Mouse (Mus musculus): ENCODE measurements at regions not wholly inside any gene's neighbourhood (a gene's known extent, or its start where the extent isn't known, plus 50 kb on each side); places are given as distances from the start of the nearest gene placed in this dataset.

DNA sequence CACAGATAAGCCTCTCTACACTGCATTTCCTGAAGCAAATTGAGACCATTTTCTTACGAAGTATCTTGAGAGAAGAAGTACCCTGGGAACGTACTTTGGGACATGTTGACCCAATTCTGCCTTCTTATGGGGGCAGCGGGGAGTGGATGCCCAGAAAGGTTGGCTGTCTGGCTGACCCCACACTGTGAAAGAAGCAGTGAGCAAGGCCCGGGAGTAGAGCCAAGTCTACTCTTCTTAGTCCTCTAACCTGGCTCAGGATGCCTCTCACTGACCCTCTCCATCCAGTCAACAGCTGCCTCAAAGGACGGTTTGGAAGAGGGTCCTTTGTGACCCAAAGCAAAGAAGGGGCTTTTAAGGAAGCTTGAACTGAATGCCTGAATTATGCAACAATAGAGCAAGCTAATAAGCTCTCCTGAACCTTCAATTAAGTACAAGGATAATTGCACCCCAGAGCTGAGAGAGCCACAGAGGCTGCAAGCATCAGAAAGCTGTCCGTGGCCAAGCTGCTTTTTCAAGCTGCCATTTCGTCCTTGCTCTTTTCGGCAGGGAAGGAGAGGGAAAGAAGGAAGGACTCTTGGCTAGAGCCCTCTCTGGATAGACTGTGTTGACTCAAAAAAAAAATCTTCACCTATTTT, 70.3 kb downstream of the Pctp start:
- DNase-seq (ENCODE audit: low spot score in 2 of 2), result peak in 1 of 2 experiments; percentile 12

DNA sequence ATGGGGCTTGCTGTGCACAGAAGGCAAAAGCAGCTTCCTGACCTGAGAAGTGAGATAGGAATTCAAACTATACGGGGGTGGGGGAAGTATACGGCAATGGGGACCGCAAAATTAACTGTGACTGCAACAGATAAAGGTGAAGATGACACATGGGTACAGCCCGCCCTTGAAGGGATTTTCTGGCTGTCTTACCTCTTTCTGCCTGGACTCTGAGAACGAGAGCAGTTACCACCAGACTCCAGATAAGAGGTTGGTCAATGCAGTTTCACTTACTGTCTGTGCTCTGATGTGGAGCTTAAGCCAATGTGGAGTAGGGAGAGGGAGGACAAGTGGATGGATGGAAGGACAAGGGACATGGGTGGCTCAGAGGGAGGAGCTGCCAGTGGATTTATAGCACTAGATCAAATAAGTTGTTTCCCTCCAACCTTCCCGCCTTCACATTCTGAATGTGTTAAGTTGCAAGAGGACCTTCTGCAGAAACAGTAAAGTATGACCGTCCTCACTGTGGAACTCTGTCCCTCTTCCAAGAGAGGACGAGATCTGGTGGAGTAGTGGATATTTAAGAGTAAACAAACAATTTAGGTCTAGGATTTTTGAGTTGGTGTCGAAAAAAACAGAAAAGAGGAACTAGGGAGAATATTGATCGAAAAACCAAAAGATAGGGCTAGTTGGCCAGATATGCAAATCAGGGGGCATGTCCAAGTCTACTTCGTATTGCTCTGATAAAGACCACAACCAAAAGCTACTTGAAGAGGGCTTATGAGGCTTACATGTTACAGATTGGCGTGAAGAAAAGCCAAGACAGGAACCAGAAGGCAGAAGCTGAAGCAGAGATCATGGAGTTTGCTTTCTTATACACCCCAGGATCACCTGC, 73.3 kb downstream of the Pctp start:
- no peak for DNase-seq (ENCODE audit: low spot score in 2 of 2)

GRCm38 (mm10) chr11:89927483-89928156, 75.1 kb downstream of the Pctp start:
- DNase-seq (ENCODE audit: low spot score in 2 of 2), result no peak

DNA sequence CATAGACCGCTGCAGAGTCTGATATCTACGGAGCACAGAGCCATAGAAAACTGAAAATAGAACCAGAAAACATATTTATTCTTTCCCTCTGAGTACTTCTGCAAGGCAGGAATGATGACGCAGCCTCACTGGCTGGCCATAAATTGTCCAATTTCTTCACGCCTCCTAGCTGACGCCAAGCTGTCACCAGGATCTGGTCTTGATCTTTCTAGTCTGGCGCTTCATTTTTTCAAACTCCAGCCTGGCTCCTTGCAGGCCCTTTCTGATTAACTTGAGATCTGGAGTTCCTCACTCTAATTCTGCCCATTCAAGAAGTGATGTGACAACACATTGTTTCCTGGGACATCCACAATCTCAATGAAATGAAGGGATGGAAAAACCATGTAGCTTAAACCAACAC, 80.1 kb downstream of the Pctp start:
- no peak for DNase-seq (ENCODE audit: low spot score in 2 of 2)

GRCm38 (mm10) chr11:89921146-89921545, 81.5 kb downstream of the Pctp start:
- peak; percentile 52 to 53 for DNase-seq (ENCODE audit: low spot score in 2 of 2)

DNA sequence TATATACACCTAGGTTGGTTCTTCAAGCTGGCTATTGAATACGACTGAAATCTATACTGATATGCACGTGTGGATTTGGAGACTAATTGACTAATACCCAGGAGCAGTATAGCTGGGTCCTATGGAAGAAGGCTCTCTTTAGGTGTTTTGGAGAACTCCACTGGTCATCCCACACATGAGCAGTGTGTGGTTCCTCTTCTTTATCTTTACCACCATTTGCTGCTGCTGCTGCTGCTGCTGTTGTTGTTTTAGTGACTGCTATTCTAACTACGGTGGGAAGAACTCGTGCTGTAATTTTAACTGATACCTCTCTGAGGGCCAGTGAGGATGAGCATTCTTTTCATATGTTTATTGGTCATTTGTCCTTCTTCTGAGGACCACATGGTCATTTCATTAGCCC, 86.9 kb downstream of the Pctp start:
- no peak for DNase-seq (ENCODE audit: low spot score in 2 of 2)

GRCm38 (mm10) chr11:89914577-89914976, 88.1 kb downstream of the Pctp start:
- no peak for DNase-seq (ENCODE audit: low spot score in 2 of 2)

DNA sequence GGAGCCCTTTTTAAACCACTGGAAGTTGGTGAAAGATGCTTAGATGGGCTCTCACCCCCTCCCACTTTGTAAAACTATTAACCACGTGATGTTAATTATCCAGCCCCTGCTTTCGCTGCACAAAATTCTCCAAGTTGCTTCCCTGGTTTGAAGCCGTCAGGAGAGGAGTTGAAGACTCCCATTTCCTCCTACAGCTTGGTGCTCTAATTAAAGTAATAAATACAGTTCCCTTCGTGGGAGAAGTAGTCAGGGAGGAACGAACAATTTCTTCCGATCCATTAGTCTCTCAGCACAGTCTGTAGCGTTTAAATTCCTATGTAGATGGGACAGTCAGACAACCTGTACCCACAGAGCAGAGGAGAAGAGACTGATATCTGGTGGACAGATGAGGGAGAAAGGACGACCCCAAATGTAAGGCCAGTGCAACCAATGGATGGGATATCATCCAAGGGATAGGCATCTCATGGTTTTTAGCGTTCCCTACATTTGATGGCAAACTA, 101.4 kb downstream of the Pctp start:
- no peak for DNase-seq (ENCODE audit: low spot score in 2 of 2)

DNA sequence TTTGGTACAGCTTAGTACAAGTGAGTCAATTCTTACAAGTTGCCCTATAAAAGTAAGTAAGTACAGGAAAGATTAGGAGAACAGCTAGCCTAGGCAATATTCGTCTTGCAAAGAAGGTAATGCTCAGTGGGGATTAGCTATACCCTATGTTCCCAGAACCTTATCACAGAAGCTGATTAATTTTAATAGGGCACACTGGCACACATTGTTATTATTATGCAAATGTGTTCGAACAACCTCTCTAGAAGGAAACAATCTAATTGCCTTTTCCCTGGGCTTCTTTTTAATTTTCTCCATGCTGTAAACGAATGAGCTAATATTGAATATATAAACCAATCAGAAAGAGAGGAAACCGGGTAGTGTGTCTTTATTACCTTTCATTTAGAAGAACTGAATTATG, 104.2 kb downstream of the Pctp start:
- DNase-seq (ENCODE audit: low spot score in 2 of 2), result no peak

- no peak for DNase-seq (ENCODE audit: low spot score in 2 of 2)
Observed at GRCm38 (mm10) chr11:89896854-89897253, 105.8 kb downstream of the Pctp start.

- DNase-seq (ENCODE audit: low spot score in 2 of 2), result no peak
Observed at GRCm38 (mm10) chr11:89871587-89871986, 94.1 kb upstream of the Ankfn1 start.

DNA sequence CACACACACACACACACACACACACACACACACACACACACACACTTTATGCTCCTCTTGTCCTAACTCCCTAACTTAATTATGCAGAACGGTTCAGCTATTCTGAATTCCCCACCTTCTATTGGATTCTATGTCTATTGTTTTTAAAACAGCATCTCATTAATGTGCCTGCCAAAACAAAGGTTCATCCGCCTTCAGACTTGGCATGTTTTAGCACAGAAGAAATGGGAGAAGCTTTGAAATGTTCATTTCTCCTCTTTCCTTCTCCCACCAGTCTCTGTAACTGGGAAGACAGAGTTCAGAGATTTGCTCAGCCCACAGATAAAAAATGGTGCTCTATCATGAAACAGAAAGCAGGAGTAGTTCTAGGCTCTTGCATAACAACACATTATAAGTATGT, 90.1 kb upstream of the Ankfn1 start:
- DNase-seq (ENCODE audit: low spot score in 2 of 2), result no peak

DNA sequence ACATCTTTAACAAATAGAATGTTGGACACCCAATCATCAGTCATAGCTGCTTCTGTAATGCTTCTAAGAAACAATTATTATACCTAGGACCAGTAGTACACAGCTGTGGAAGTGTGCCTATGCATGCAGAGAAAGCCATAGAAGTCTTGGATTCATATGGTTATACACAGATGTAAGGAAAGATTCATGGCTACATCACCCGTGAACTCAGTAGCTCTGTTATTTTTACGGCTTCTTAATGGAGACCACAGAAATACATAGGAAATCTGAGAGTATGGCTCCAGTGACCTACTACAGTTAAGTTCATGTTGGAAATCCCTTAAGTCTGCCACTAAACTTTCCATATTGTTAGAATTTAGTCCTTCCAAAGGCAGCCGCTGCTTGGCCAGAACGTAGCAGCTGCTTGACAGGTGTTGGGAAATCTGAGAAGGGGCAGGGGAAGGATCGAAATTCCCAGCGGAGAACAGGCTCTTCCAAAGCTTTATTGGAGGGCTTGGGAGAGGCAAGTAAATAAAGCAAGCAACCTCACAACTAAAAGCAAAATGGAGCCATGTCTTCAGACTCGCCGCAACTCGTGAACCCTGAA, 78.8 kb upstream of the Ankfn1 start:
- no peak for DNase-seq (ENCODE audit: low spot score in 2 of 2)

DNA sequence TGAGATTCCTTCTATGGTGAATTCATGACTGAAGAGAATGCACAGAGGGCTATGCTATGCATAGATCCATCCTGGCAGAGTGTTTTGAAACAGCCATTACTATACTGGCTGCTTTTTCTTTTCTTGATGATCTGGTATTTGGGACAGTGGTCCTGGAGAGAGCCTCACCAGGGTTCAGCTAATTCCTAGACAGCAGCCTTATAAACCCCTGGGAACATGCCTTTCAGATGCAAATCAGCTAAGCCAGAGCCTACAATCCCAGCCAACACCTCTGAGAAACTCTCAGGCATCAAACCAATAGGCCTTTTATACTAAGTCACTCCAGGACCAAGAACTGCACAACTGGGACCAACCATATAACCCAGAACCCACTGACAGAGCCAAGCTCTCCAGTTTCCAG, 64.4 kb upstream of the Ankfn1 start:
- no peak for DNase-seq (ENCODE audit: low spot score in 2 of 2)

DNA sequence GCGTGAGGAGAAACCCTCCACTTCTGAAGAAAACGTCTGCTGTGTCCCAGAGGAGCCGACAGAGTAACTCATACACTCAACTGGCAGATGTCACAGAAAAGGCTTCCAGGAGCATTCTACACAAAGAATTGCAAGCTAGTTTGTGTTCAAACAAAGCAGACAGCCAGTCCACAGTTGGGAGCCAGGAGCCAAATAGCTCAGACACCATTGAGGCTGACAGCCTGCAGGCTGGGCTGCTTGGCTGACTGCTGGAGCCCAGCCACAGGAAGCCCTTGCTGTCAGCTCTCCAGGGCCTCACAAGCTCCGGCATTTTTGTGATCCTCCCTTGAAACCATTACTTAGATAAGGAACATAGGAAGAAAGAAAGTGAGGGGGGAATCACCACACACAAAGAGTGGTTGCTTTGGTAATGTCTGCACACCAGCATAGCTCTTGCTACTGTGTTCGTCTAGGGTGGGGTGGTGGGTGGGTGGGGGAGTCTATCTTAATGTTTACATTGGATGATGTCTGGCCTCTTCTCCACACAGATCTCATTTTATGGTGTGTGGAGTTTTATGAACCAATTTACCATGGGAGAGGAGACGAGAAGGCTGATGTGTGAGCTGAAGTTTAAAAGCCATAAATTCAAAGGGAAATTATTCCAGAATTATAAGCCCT, 62.3 kb upstream of the Ankfn1 start:
- DNase-seq (ENCODE audit: low spot score in 2 of 2), result no peak

GRCm38 (mm10) chr11:89837995-89838394, 60.5 kb upstream of the Ankfn1 start:
- DNase-seq (ENCODE audit: low spot score in 2 of 2), result no peak

DNA sequence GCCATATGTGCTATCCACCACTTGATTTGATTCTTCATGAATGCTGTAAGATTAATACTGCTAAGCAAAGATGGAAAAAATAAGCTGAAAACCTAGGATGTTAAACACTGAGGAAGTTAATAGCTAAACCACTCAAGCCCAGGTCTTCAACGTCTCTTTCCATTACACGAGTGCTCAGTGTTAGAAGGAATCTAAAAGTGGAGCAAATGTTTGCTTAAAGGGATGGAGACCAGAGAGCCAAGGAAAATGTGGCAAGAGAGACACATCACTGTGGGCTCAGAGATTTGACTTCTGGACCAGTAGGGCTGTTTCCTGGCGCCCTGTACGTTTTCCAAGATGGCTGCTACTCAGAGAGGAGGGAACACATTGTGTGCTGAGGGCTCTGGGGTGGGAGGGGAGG, 59.4 kb upstream of the Ankfn1 start:
- DNase-seq (ENCODE audit: low spot score in 2 of 2), result no peak

- no peak for DNase-seq (ENCODE audit: low spot score in 2 of 2)
Observed at GRCm38 (mm10) chr11:89834068-89834467, 56.6 kb upstream of the Ankfn1 start.

DNA sequence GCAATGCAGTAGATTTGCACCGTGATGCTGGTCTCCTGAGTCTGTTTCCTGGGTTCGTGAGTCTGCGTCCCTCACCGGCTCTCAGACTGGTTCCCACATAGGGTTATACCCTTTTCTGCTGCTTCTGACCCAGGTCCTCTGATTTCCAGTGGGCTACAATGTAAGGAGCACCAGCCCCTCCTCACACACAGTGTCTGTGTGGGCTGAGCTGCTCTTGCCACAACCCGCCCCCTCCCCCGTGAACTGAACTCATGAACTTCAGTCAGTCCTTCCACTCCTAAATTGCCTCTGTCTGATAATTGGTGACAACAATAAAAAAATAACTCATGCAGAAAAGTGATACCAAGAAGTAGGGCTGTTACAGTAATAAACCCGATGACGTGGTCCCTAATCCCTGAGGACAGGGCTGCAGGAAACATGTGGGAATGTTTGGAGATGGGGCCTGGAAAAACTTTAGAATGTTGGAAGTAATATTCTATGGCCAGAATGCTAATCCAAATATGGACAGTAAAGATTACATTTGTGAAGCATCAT, 54.2 kb upstream of the Ankfn1 start:
- no peak for DNase-seq (ENCODE audit: low spot score in 2 of 2)

Data from right cerebral cortex, postnatal 36 days (tissue).